Mouse (Mus musculus): ENCODE results near the gene Iqgap2. TPM values are rescaled to one million over a fixed set of nuclear protein-coding genes. Genes with fewer than 3 reads are reported as not detected.

The Iqgap2 gene
- polyA plus RNA-seq, 1 experiment from 2014 or later: 3.9 TPM

DNA sequence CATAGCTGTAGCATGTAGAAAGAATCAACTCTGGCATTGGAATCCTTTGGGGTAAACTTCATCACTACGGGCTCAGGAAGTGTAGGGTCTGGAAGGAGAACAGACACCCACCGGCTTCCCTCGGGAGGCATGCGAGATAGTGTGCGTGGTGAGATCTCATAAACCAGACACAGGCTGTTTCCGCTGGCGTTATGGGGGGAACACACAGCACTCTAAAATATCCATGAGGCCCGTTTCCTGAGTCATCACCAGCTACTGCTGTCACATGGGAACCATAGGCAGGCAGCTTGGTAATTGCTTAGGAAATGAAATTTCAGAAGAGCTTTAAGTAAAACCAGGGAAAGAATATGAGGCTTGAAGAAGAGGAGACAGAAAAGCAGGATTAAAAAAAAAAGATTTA is 199.5 kb downstream of the Iqgap2 start:
- H3K27me3 ChIP-seq (ENCODE audit: control insufficient read depth, insufficient read depth, low read length): no peaks in the 10 kb centered on the region
- no peak overlapping the region for H3K27ac ChIP-seq (replicated peaks in 1 of 2; ENCODE audit: control insufficient read depth in 1 of 2, insufficient read depth in 1 of 2, low read depth in 2 of 2, low read length in 2 of 2)
- peaks cover 0 to 2% of the 10 kb centered on the region in 2 experiments; a peak in 1 of 4 replicates for H3K4me1 ChIP-seq (ENCODE audit: control insufficient read depth in 2 of 2, insufficient read depth in 2 of 2, low read length in 2 of 2)
- no peak overlapping the region for H3K4me2 ChIP-seq (ENCODE audit: low read length)
- 49% methylated on average over 8 of the region's 8 CpGs for WGBS
- no peak for ATAC-seq (ENCODE audit: insufficient number of reproducible peaks, insufficient read depth, low FRiP score, low read depth)
- no peak overlapping the region for H3K9ac ChIP-seq (ENCODE audit: low read length)
- no peaks in the 10 kb centered on the region for H3K9me3 ChIP-seq (ENCODE audit: control insufficient read depth, low read length)
- H3K36me3 ChIP-seq (ENCODE audit: control insufficient read depth, insufficient read depth, low read length): no peaks in the 10 kb centered on the region
- H3K4me3 ChIP-seq (ENCODE audit: control insufficient read depth in 1 of 2, insufficient read depth in 1 of 2, low read depth in 1 of 2, low read length in 2 of 2): no peak overlapping the region

- Histone ChIP-seq H3K27me3 (ENCODE audit: control insufficient read depth, insufficient read depth, low read length) (no peaks in the 10 kb centered on the region), H3K9ac (ENCODE audit: low read length) (no peak overlapping the region), H3K27ac (replicated peaks in 1 of 2; ENCODE audit: control insufficient read depth in 1 of 2, insufficient read depth in 1 of 2, low read depth in 2 of 2, low read length in 2 of 2) (no peak overlapping the region), H3K36me3 (ENCODE audit: control insufficient read depth, insufficient read depth, low read length) (no peaks in the 10 kb centered on the region), H3K4me1 (ENCODE audit: control insufficient read depth in 2 of 2, insufficient read depth in 2 of 2, low read length in 2 of 2) (peaks cover 0 to 2% of the 10 kb centered on the region in 2 experiments; a peak in 1 of 4 replicates), H3K4me3 (ENCODE audit: control insufficient read depth in 1 of 2, insufficient read depth in 1 of 2, low read depth in 1 of 2, low read length in 2 of 2) (no peak overlapping the region), H3K4me2 (ENCODE audit: low read length) (no peak overlapping the region), H3K9me3 (ENCODE audit: control insufficient read depth, low read length) (no peaks in the 10 kb centered on the region)
- WGBS: 71% methylated on average over 1 of the region's 1 CpGs
- no peak for ATAC-seq (ENCODE audit: insufficient number of reproducible peaks, insufficient read depth, low FRiP score, low read depth)
These were observed 203.1 kb downstream of the Iqgap2 start for GRCm38 (mm10) chr13:95688576-95688975.

- no peak overlapping the region for H3K4me2 ChIP-seq (ENCODE audit: low read length)
- H3K27me3 ChIP-seq (ENCODE audit: control insufficient read depth, insufficient read depth, low read length): no peaks in the 10 kb centered on the region
- H3K9me3 ChIP-seq (ENCODE audit: control insufficient read depth, low read length): no peaks in the 10 kb centered on the region
- no peaks in the 10 kb centered on the region for H3K36me3 ChIP-seq (ENCODE audit: control insufficient read depth, insufficient read depth, low read length)
- no peaks in the 10 kb centered on the region for H3K4me1 ChIP-seq (ENCODE audit: control insufficient read depth in 2 of 2, insufficient read depth in 2 of 2, low read length in 2 of 2)
- H3K9ac ChIP-seq (ENCODE audit: low read length): no peak overlapping the region
- no peak for ATAC-seq (ENCODE audit: insufficient number of reproducible peaks, insufficient read depth, low FRiP score, low read depth)
- H3K27ac ChIP-seq (replicated peaks in 1 of 2; ENCODE audit: control insufficient read depth in 1 of 2, insufficient read depth in 1 of 2, low read depth in 2 of 2, low read length in 2 of 2): no peak overlapping the region
- 52% methylated on average over 5 of the region's 5 CpGs for WGBS
- H3K4me3 ChIP-seq (ENCODE audit: control insufficient read depth in 1 of 2, insufficient read depth in 1 of 2, low read depth in 1 of 2, low read length in 2 of 2): no peak overlapping the region
These were observed 206.0 kb downstream of the Iqgap2 start for GRCm38 (mm10) chr13:95685736-95686135.

DNA sequence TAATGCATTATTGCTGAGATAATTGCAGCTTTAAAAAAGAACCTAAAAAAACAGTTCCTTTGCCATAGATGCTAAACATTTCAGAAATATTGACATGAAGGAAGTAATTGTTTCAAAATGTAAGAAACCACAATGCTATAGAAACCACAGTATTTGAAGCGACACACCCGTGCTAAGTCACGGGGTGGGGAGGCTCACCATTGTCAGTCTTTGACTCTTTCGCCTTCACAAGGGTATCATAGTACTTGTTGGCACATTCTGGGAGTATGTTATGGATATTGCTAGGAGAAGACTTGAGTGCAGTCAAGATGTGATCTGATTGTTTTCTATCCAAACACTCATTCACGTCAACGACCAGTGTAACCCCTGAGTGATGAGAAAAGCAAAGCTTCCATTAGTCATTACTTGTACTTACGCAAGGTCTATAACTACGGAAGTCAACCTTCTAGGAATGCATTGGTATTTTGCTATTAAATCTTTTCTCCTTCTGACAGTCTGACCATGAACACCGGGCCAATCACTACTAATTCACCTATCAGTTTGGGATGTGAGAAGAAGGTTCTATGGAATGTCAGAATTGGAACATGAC is 207.0 kb downstream of the Iqgap2 start:
- Histone ChIP-seq H3K4me3 (ENCODE audit: control insufficient read depth in 1 of 2, insufficient read depth in 1 of 2, low read depth in 1 of 2, low read length in 2 of 2) (no peak overlapping the region), H3K27ac (replicated peaks in 1 of 2; ENCODE audit: control insufficient read depth in 1 of 2, insufficient read depth in 1 of 2, low read depth in 2 of 2, low read length in 2 of 2) (no peak overlapping the region), H3K4me2 (ENCODE audit: low read length) (no peak overlapping the region), H3K36me3 (ENCODE audit: control insufficient read depth, insufficient read depth, low read length) (no peaks in the 10 kb centered on the region), H3K9me3 (ENCODE audit: control insufficient read depth, low read length) (no peaks in the 10 kb centered on the region), H3K27me3 (ENCODE audit: control insufficient read depth, insufficient read depth, low read length) (no peaks in the 10 kb centered on the region), H3K4me1 (ENCODE audit: control insufficient read depth in 2 of 2, insufficient read depth in 2 of 2, low read length in 2 of 2) (no peaks in the 10 kb centered on the region), H3K9ac (ENCODE audit: low read length) (no peak overlapping the region)
- no peak for ATAC-seq (ENCODE audit: insufficient number of reproducible peaks, insufficient read depth, low FRiP score, low read depth)
- WGBS: 88% methylated on average over 9 of the region's 9 CpGs

- no peak overlapping the region for H3K4me2 ChIP-seq (ENCODE audit: low read length)
- no peaks in the 10 kb centered on the region for H3K27me3 ChIP-seq (ENCODE audit: control insufficient read depth, insufficient read depth, low read length)
- no peaks in the 10 kb centered on the region for H3K9me3 ChIP-seq (ENCODE audit: control insufficient read depth, low read length)
- no peak for ATAC-seq (ENCODE audit: insufficient number of reproducible peaks, insufficient read depth, low FRiP score, low read depth)
- 43% methylated on average over 4 of the region's 4 CpGs for WGBS
- H3K4me1 ChIP-seq (ENCODE audit: control insufficient read depth in 2 of 2, insufficient read depth in 2 of 2, low read length in 2 of 2): no peaks in the 10 kb centered on the region; a peak in 1 of 4 replicates
- H3K4me3 ChIP-seq (ENCODE audit: control insufficient read depth in 1 of 2, insufficient read depth in 1 of 2, low read depth in 1 of 2, low read length in 2 of 2): no peak overlapping the region
- no peak overlapping the region for H3K9ac ChIP-seq (ENCODE audit: low read length)
- no peaks in the 10 kb centered on the region for H3K36me3 ChIP-seq (ENCODE audit: control insufficient read depth, insufficient read depth, low read length)
- 0 out of 4 replicates have a peak overlapping the region, but pooled peaks of 1 of the 2 experiments have one; percentile 11 for H3K27ac ChIP-seq (replicated peaks in 1 of 2; ENCODE audit: control insufficient read depth in 1 of 2, insufficient read depth in 1 of 2, low read depth in 2 of 2, low read length in 2 of 2)
These were observed 212.2 kb downstream of the Iqgap2 start for GRCm38 (mm10) chr13:95679491-95679941.

GRCm38 (mm10) chr13:95679078-95679477 is 212.6 kb downstream of the Iqgap2 start:
- H3K27ac ChIP-seq (replicated peaks in 1 of 2; ENCODE audit: control insufficient read depth in 1 of 2, insufficient read depth in 1 of 2, low read depth in 2 of 2, low read length in 2 of 2): peak overlapping the region; percentile 11 to 12; a peak in 1 of 4 replicates
- H3K9me3 ChIP-seq (ENCODE audit: control insufficient read depth, low read length): no peaks in the 10 kb centered on the region
- ATAC-seq (ENCODE audit: insufficient number of reproducible peaks, insufficient read depth, low FRiP score, low read depth): no peak

DNA sequence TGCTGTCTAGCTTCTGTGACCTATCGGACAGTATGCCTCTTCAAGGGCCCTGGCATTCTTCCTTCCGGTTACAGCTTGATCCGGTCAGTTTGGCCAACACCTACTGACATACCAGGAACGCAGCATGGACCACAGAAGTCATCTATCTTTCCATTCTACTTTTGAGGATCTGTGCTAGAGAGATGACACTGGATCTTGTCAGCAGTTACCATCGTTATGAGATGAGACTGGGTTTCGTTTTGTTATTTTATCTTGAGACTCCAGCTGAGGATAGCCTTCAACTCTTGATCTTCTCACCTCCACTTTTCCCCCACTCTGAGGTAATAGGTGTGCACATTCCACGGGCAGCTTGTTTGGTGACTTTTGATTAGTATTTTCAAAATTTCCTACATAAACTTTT is 219.3 kb downstream of the Iqgap2 start:
- no peak overlapping the region for H3K4me2 ChIP-seq (ENCODE audit: low read length)
- no peaks in the 10 kb centered on the region for H3K9me3 ChIP-seq (ENCODE audit: control insufficient read depth, low read length)
- H3K4me3 ChIP-seq (ENCODE audit: control insufficient read depth in 1 of 2, insufficient read depth in 1 of 2, low read depth in 1 of 2, low read length in 2 of 2): no peak overlapping the region
- H3K36me3 ChIP-seq (ENCODE audit: control insufficient read depth, insufficient read depth, low read length): no peaks in the 10 kb centered on the region
- H3K27me3 ChIP-seq (ENCODE audit: control insufficient read depth, insufficient read depth, low read length): no peaks in the 10 kb centered on the region
- peaks cover 6 to 7% of the 10 kb centered on the region in 2 experiments; a peak in 3 of 4 replicates for H3K4me1 ChIP-seq (ENCODE audit: control insufficient read depth in 2 of 2, insufficient read depth in 2 of 2, low read length in 2 of 2)
- peak overlapping the region; percentile 10 to 18; a peak in 2 of 4 replicates for H3K27ac ChIP-seq (replicated peaks in 1 of 2; ENCODE audit: control insufficient read depth in 1 of 2, insufficient read depth in 1 of 2, low read depth in 2 of 2, low read length in 2 of 2)
- H3K9ac ChIP-seq (ENCODE audit: low read length): no peak overlapping the region
- WGBS: 50% methylated on average over 7 of the region's 7 CpGs
- no peak for ATAC-seq (ENCODE audit: insufficient number of reproducible peaks, insufficient read depth, low FRiP score, low read depth)

More at GRCm38 (mm10) chr13:95679078-95679477, 212.6 kb downstream of the Iqgap2 start:
- H3K27me3 ChIP-seq (ENCODE audit: control insufficient read depth, insufficient read depth, low read length): no peaks in the 10 kb centered on the region
- no peaks in the 10 kb centered on the region for H3K36me3 ChIP-seq (ENCODE audit: control insufficient read depth, insufficient read depth, low read length)
- no peak overlapping the region for H3K4me2 ChIP-seq (ENCODE audit: low read length)
- no peak overlapping the region for H3K4me3 ChIP-seq (ENCODE audit: control insufficient read depth in 1 of 2, insufficient read depth in 1 of 2, low read depth in 1 of 2, low read length in 2 of 2)
- H3K9ac ChIP-seq (ENCODE audit: low read length): no peak overlapping the region
- WGBS: 61% methylated on average over 5 of the region's 5 CpGs
- no peaks in the 10 kb centered on the region; a peak in 1 of 4 replicates for H3K4me1 ChIP-seq (ENCODE audit: control insufficient read depth in 2 of 2, insufficient read depth in 2 of 2, low read length in 2 of 2)
